Mouse (Mus musculus): ENCODE measurements around the gene Msx3. TPM values are rescaled to one million over a fixed set of nuclear protein-coding genes. Genes with fewer than 3 reads are reported as not detected.

Msx3 gene
- polyA plus RNA-seq (2012; rRNA removed): not detected in 2 replicates

DNA sequence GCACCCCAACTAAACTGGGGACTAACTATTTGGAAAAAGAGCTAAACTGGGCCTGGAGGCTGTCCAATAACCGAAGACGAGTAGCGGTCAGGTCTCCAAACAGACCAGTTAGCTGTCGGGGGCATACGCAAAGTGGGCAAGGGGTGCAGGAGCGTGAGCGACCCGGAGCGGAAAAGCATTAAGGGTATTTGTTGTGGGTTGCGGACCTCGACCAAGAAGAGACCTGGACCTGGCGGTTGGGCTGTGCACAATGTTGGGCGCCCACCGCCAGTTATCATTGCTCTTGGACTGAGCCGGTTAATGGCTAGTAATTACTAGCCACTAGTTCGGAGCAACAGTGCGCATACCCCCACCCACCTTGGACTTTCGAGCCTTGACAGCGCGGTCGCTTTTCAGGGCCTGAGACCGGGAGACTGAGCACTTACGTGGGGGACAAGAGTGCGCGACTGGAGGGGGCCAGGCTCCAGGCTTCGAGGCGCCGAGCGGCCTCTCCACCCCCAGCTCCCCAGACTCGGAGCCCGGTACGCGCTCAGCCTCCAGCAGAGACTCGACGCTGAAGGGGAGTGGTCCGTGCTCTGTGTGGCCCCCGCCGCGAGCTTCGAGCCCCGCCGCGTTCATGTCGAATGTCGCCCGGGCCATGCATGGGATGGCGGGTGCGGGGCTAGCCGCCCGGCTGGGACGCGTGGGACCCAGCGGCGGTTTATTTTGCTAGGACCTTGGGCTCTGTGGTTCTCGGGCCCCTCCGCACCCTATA, at the start of gene Msx3:
Msx3 (minus strand) TSS at position 729 of the 754 bp plus-strand sequence.
- no peak for TF ChIP-seq CTCF (IDR thresholded peaks at IDR 0.05; ENCODE audit: insufficient read depth, low read length)
- no peak for TF ChIP-seq POLR2A (IDR thresholded peaks at IDR 0.05; ENCODE audit: borderline replicate concordance, extremely low read depth, low read depth, low read length)
- DNase-seq: no peak
- 1% methylated on average over 56 of the region's 56 CpGs for WGBS
- Histone ChIP-seq H3K4me3 (replicated peaks; ENCODE audit: extremely low read depth, low read depth, low read length) (peak within 1 kb of the TSS; percentile 51), H3K4me1 (ENCODE audit: control insufficient read depth, insufficient read depth, low read length) (peaks cover 3% of the 10 kb centered on the region; the same call in 1 of the 2 replicates)

GRCm38 (mm10) chr7:140098466-140098865, 49.6 kb upstream of the Msx3 start:
- DNase-seq: no peak
- no peak overlapping the region for H3K4me3 ChIP-seq (replicated peaks; ENCODE audit: extremely low read depth, low read depth, low read length)
- TF ChIP-seq POLR2A (IDR thresholded peaks at IDR 0.05; ENCODE audit: borderline replicate concordance, extremely low read depth, low read depth, low read length) (no peak), CTCF (IDR thresholded peaks at IDR 0.05; ENCODE audit: insufficient read depth, low read length) (no peak)
- H3K4me1 ChIP-seq (ENCODE audit: control insufficient read depth, insufficient read depth, low read length): no peaks in the 10 kb centered on the region
- WGBS: 86% methylated on average over 1 of the region's 1 CpGs

GRCm38 (mm10) chr7:140096055-140096454, 47.2 kb upstream of the Msx3 start:
- no peaks in the 10 kb centered on the region for H3K4me1 ChIP-seq (ENCODE audit: control insufficient read depth, insufficient read depth, low read length)
- TF ChIP-seq CTCF (IDR thresholded peaks at IDR 0.05; ENCODE audit: insufficient read depth, low read length) (no peak), POLR2A (IDR thresholded peaks at IDR 0.05; ENCODE audit: borderline replicate concordance, extremely low read depth, low read depth, low read length) (no peak)
- DNase-seq: no peak
- H3K4me3 ChIP-seq (replicated peaks; ENCODE audit: extremely low read depth, low read depth, low read length): no peak overlapping the region

DNA sequence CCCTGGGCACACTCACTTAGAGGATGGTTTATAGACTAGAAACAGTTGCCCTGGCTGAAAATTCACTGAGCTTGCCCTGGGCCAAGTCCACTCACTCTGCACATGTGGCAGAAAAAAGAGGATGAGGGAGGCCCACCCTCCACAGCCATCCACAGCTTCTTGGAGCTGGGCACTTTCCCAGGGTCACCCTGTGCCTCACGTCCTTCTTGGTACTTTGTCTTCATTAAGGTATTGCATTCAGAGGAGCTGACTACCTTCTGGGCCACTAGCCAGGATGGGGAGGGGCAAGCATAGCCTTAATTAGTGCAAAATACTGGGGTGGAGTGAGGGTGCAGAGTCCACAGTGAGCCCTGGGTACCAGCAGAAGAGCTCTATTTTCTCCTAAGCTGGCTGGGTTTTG, 46.7 kb upstream of the Msx3 start:
- no peak for DNase-seq
- 16% methylated on average over 1 of the region's 1 CpGs for WGBS
- Histone ChIP-seq H3K4me1 (ENCODE audit: control insufficient read depth, insufficient read depth, low read length) (no peaks in the 10 kb centered on the region), H3K4me3 (replicated peaks; ENCODE audit: extremely low read depth, low read depth, low read length) (no peak overlapping the region)
- no peak for TF ChIP-seq POLR2A (IDR thresholded peaks at IDR 0.05; ENCODE audit: borderline replicate concordance, extremely low read depth, low read depth, low read length)

- DNase-seq: no peak
- WGBS: 32% methylated on average over 5 of the region's 5 CpGs
- Histone ChIP-seq H3K4me1 (ENCODE audit: control insufficient read depth, insufficient read depth, low read length) (no peaks in the 10 kb centered on the region), H3K4me3 (replicated peaks; ENCODE audit: extremely low read depth, low read depth, low read length) (no peak overlapping the region)
- TF ChIP-seq CTCF (IDR thresholded peaks at IDR 0.05; ENCODE audit: insufficient read depth, low read length) (no peak), POLR2A (IDR thresholded peaks at IDR 0.05; ENCODE audit: borderline replicate concordance, extremely low read depth, low read depth, low read length) (no peak)
Measured at GRCm38 (mm10) chr7:140094954-140095353, 46.1 kb upstream of the Msx3 start.

GRCm38 (mm10) chr7:140092924-140093528, 44.1 kb upstream of the Msx3 start, which contains the start of gene Prap1:
TSS of gene Prap1 (plus strand) at chr7:140093395.
- WGBS: 66% methylated on average over 5 of the region's 5 CpGs
- no peak within 1 kb of the TSS for H3K4me3 ChIP-seq (replicated peaks; ENCODE audit: extremely low read depth, low read depth, low read length)
- DNase-seq: no peak
- TF ChIP-seq CTCF (IDR thresholded peaks at IDR 0.05; ENCODE audit: insufficient read depth, low read length): no peak
- TF ChIP-seq POLR2A (IDR thresholded peaks at IDR 0.05; ENCODE audit: borderline replicate concordance, extremely low read depth, low read depth, low read length): no peak
- no peaks in the 10 kb centered on the region for H3K4me1 ChIP-seq (ENCODE audit: control insufficient read depth, insufficient read depth, low read length)

GRCm38 (mm10) chr7:140090601-140091000, 41.7 kb upstream of the Msx3 start:
- Histone ChIP-seq H3K4me3 (replicated peaks; ENCODE audit: extremely low read depth, low read depth, low read length) (no peak overlapping the region), H3K4me1 (ENCODE audit: control insufficient read depth, insufficient read depth, low read length) (no peaks in the 10 kb centered on the region)
- TF ChIP-seq POLR2A (IDR thresholded peaks at IDR 0.05; ENCODE audit: borderline replicate concordance, extremely low read depth, low read depth, low read length) (no peak), CTCF (IDR thresholded peaks at IDR 0.05; ENCODE audit: insufficient read depth, low read length) (no peak)
- no peak for DNase-seq
- WGBS: 74% methylated on average over 10 of the region's 10 CpGs

DNA sequence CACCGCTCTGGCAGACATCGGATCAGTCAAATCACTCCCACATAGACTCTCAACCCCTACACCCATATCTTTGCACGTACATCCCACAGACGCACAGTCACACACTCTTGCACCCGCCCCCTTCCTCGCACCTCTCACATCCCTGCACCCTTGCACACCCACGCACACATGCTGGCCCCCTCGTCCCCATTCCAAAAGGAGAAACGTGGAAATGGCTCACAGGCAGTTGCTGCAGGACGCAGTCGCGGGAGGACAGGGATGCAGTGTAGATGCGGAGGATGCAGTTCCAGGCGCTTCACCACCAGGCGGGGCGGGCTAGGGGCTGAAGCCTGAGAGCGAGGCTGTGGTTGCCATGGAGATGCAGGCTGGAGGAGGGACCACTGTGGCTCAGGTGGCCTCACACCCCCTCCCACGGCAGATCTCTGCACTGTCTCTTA, 33.4 kb upstream of the Msx3 start, which contains the start of gene Caly:
Caly (minus strand) TSS at position 307 of the 437 bp plus-strand sequence.
- DNase-seq: no peak
- WGBS: 9% methylated on average over 18 of the region's 18 CpGs
- TF ChIP-seq POLR2A (IDR thresholded peaks at IDR 0.05; ENCODE audit: borderline replicate concordance, extremely low read depth, low read depth, low read length) (no peak), CTCF (IDR thresholded peaks at IDR 0.05; ENCODE audit: insufficient read depth, low read length) (no peak)

DNA sequence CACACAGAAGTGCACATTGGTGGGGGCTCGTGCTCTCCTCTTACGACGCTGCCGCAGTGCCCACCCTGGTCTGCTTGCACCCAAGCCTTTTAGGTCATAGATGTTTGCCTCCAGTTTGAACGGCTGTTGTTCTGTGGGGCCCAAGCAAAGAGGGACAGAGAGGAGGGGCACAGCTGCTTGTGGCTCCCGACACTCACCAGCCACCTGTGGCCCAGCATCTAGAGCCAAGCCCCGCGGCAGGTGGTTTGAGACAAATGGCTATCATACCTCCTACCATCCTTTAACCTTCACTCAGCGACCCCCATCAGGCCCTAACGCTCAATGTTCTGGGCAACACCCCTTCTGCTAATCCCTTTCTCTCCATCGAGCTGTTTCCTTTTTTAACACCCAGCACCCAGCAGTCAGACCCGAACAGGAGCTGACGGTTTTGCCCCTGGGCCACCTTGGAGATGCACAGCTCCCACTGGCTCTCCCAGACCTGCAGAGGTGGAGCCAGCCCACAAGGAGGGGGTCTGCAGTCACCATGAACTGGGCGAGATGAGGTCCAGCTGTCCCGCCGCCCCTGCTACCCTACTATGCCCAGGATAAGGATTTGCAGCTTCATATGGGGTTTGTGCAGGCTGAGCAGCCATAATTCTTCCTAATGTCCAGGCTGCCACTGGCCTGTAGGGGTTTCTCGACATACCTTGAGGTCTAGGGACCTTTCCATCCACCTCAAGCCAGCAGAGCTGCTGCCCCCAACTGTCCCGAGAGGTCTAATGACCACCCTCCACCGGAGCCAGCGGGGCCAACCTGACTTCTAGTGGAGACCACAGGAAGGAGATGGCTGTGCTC, 32.7 kb upstream of the Msx3 start:
- no peak for TF ChIP-seq CTCF (IDR thresholded peaks at IDR 0.05; ENCODE audit: insufficient read depth, low read length)
- TF ChIP-seq POLR2A (IDR thresholded peaks at IDR 0.05; ENCODE audit: borderline replicate concordance, extremely low read depth, low read depth, low read length): no peak
- WGBS: 24% methylated on average over 20 of the region's 20 CpGs
- DNase-seq: no peak
- no peaks in the 10 kb centered on the region for H3K4me1 ChIP-seq (ENCODE audit: control insufficient read depth, insufficient read depth, low read length)
- H3K4me3 ChIP-seq (replicated peaks; ENCODE audit: extremely low read depth, low read depth, low read length): no peak overlapping the region

More for the DNA sequence above, 33.4 kb upstream of the Msx3 start, which contains the start of gene Caly:
- Histone ChIP-seq H3K4me1 (ENCODE audit: control insufficient read depth, insufficient read depth, low read length) (no peaks in the 10 kb centered on the region), H3K4me3 (replicated peaks; ENCODE audit: extremely low read depth, low read depth, low read length) (no peak within 1 kb of the TSS)

Data from lung, adult 2 months (tissue).